Mouse (Mus musculus) intestine, embryonic 14.5 days (tissue): ENCODE results near the gene Mcm3. TPM values are rescaled to one million over a fixed set of nuclear protein-coding genes. Genes with fewer than 3 reads are reported as not detected.

Source experiments
- ATAC-seq: fragments of 200-750 bp; cut with Nextera tagmentation; replicated peaks from 2 replicates; pipeline ENCODE4 v1.8.0; 2017; ENCODE audit warnings: low read depth, moderate number of reproducible peaks, moderate TSS enrichment, moderate library complexity; ENCODE audit not compliant: low FRiP score, low TSS enrichment
- DNase-seq: peaks from one replicate; pipeline ENCODE4 v3.0.0-alpha.2; 2018; ENCODE audit warnings: low spot score
- H3K27ac ChIP-seq: fragments of 300-500 bp; sonication (generic); 2 replicates; pipeline ENCODE4 v1.5.1; 2014; ENCODE audit warnings: low read depth, mild to moderate bottlenecking, control low read depth
- H3K27me3 ChIP-seq: fragments of 300-500 bp; sonication (generic); replicated peaks from 2 replicates; pipeline ENCODE4 v1.6.1; 2014; ENCODE audit warnings: low read length, control low read depth; ENCODE audit not compliant: control insufficient read depth, insufficient read depth
- H3K36me3 ChIP-seq: fragments of 300-500 bp; sonication (generic); 2 replicates; pipeline ENCODE4 v1.6.1; 2014; ENCODE audit warnings: low read length, control low read depth; ENCODE audit not compliant: control insufficient read depth, insufficient read depth
- H3K4me1 ChIP-seq: fragments of 300-500 bp; sonication (generic); replicated peaks from 2 replicates; pipeline ENCODE4 v1.6.1; 2014; ENCODE audit warnings: low read length, control low read depth, mixed read lengths; ENCODE audit not compliant: control insufficient read depth, insufficient read depth
- H3K4me2 ChIP-seq: fragments of 300-500 bp; sonication (generic); 2 replicates; pipeline ENCODE4 v1.6.1; 2014; ENCODE audit warnings: low read length
- H3K4me3 ChIP-seq: fragments of 300-500 bp; sonication (generic); 2 replicates; pipeline ENCODE4 v1.5.1; 2014; ENCODE audit warnings: low read depth, low read length, control low read depth, mixed read lengths
- H3K9ac ChIP-seq: fragments of 300-500 bp; sonication (generic); 2 replicates; pipeline ENCODE4 v1.6.1; 2014; ENCODE audit warnings: mild to moderate bottlenecking, low read length
- H3K9me3 ChIP-seq: fragments of 300-500 bp; sonication (generic); 2 replicates; pipeline ENCODE4 v1.6.1; 2016; ENCODE audit warnings: low read length, control low read depth; ENCODE audit not compliant: control insufficient read depth
- WGBS: fragments of 180-500 bp; shearing (Covaris S2); extraction: QIAGEN DNeasy Blood & Tissue Kit; methylation state at CpG from one replicate; pipeline ENCODE4 v1.1.7; 2014; 5-methylcytosine and 5-hydroxymethylcytosine counted together
- polyA plus RNA-seq: library from polyadenylated mRNA; unstranded; fragments of >200 nt; fragmentation: Nextera tagmentation; extraction: Ambion mirVana; gene quantifications from 2 replicates; pipeline ENCODE4 v1.2.1, GENCODE M21; 2014

Gene Mcm3
- polyA plus RNA-seq, 1 experiment from 2014 or later: 158 TPM

DNA sequence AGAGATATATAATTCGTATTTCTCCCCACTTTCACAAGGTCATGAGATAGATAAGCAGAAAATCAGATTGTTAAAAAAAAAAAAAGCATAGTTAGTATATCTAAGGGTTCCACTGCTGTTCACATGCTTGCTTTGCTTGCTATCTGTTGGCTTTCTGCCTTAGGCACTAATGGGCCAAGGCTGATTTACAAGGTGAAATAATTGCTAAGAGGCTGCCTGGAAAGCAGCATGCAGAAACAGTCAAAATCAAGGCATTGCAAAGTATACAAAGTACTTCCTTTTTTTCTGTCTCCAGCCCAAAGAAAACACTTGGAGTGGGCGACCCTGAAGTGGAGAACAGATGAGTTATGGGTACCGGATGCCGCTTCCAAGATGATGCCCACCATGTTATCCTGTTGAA lies 847 bp upstream of the Mcm3 start:
- H3K27me3 ChIP-seq: no peaks in the 10 kb centered on the region
- no peaks in the 10 kb centered on the region; the same call in 1 of the 2 replicates for H3K4me1 ChIP-seq
- 84% methylated on average over 4 of the region's 4 CpGs for WGBS
- H3K27ac ChIP-seq: no peak overlapping the region
- H3K9me3 ChIP-seq: no peaks in the 10 kb centered on the region
- H3K9ac ChIP-seq: no peak overlapping the region
- no peak overlapping the region for H3K4me2 ChIP-seq
- H3K36me3 ChIP-seq: peaks cover 21% of the 10 kb centered on the region
- no peak for DNase-seq
- ATAC-seq: no peak
- H3K4me3 ChIP-seq: no peak overlapping the region

GRCm38 (mm10) chr1:20817596-20817995 lies 2.5 kb downstream of the Mcm3 start:
- ATAC-seq: no peak
- 91% methylated on average over 12 of the region's 12 CpGs for WGBS
- H3K36me3 ChIP-seq: peaks cover 55% of the 10 kb centered on the region

DNA sequence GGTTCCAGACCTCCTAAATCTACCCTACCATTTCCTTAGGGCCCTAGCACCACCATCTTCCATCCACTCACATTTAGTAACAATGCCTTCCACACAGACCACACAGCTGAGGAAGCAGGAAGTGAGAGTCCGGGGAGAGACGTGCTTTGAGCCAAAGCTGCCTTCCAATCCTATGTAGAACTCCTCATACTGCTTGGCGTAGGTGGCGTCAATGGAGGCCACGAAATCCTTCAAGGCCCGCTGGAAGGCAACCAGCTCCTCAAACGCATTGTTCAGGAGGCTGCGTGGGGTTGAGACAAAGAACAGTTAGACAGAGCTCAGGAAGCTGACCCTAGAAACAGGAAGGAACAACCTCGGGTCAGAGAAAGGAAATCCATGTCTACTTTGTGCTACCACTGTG lies 2.9 kb downstream of the Mcm3 start:
- Histone ChIP-seq H3K4me3 (no peak overlapping the region), H3K36me3 (peaks cover 59% of the 10 kb centered on the region), H3K4me2 (no peak overlapping the region), H3K9ac (no peak overlapping the region), H3K4me1 (no peaks in the 10 kb centered on the region; the same call in 1 of the 2 replicates), H3K9me3 (no peaks in the 10 kb centered on the region), H3K27me3 (no peaks in the 10 kb centered on the region), H3K27ac (no peak overlapping the region)
- no peak for ATAC-seq
- 87% methylated on average over 9 of the region's 9 CpGs for WGBS
- DNase-seq: no peak

More at GRCm38 (mm10) chr1:20817596-20817995, 2.5 kb downstream of the Mcm3 start:
- Histone ChIP-seq H3K27me3 (no peaks in the 10 kb centered on the region), H3K9ac (no peak overlapping the region), H3K4me2 (no peak overlapping the region), H3K9me3 (no peaks in the 10 kb centered on the region), H3K4me3 (no peak overlapping the region), H3K27ac (no peak overlapping the region), H3K4me1 (no peaks in the 10 kb centered on the region; the same call in 1 of the 2 replicates)
- DNase-seq: no peak

DNA sequence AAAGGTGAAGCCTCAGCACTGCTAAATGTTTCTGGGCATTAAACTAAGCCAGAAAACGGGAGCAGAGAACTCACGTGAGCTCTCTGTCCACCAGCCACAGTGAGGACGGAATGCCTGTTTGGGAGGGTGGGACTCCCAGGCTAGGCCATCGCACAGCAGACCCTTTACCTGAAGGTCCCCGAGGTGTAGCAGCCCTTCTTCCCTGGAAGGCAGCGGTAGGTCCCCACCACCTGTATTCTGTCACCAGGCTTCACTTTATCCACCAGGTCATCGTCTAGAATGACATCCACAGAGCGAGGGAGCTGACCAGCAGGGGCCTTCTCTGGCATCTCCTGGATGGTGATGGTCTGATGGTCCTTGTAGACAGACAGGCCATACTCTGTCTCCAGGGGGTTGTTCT lies 5.6 kb downstream of the Mcm3 start:
- Histone ChIP-seq H3K27ac (no peak overlapping the region), H3K27me3 (no peaks in the 10 kb centered on the region), H3K36me3 (peaks cover 85% of the 10 kb centered on the region), H3K4me3 (no peak overlapping the region), H3K9me3 (no peaks in the 10 kb centered on the region), H3K4me1 (no peaks in the 10 kb centered on the region; the same call in 1 of the 2 replicates), H3K9ac (no peak overlapping the region), H3K4me2 (no peak overlapping the region)
- DNase-seq (no peak), ATAC-seq (no peak)
- 88% methylated on average over 8 of the region's 8 CpGs for WGBS

DNA sequence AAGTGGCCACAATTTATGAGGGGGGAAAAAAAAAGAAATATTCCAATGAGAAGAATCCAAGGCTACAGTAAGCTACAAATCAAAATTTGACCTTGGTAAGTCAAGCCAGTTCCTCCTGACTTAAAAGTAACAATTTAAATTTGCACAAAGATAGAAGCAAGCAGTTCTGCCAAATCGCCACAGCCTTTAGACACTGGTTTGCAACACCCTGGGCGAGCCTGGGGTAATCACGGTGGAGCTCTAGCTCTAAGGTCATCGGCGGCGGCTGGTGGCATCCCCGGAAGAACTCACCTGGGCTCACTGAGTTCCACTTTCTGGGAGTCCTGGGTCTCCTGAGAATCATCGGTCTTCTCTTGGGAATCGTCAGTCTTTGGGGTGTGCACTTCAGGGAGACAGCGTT lies 15.6 kb downstream of the Mcm3 start:
- Histone ChIP-seq H3K27me3 (no peaks in the 10 kb centered on the region), H3K9me3 (no peaks in the 10 kb centered on the region), H3K9ac (no peak overlapping the region), H3K27ac (no peak overlapping the region), H3K4me2 (no peak overlapping the region), H3K4me3 (no peak overlapping the region), H3K4me1 (no peaks in the 10 kb centered on the region), H3K36me3 (peaks cover 96% of the 10 kb centered on the region)
- DNase-seq: no peak
- no peak for ATAC-seq
- WGBS: 92% methylated on average over 10 of the region's 10 CpGs

DNA sequence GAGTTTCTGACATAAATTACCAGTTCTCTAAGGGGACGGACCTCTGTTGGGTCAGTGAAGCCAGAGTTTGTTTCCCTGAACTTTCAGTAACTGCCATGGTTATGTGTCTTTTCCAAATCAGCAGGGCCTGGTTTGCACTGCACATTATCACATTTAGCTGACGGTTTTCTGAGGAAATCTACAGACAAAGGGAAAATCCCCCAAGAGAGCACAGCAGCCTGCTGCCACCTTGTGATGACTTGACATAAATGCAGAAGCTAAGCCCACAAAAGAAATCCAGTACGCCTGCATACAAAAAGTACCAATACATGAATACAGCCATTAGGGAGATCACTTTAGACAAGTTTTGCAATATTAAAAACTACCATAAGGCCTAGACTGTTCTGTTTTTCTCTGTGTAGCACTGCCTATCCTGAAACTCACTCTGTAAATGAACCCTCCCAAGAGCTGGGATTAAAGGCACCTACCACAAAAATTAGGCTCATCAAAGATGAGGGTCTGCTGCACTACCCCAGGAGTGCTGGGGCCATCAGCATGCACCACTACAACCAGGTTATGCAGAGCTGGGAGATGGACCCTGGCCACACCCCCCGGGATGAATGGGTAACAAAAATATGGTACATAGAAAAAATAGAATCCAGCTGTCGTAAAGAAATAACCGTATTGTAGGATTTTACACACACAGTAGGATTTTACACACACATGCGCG lies 18.3 kb downstream of the Mcm3 start:
- Histone ChIP-seq H3K36me3 (peaks cover 79% of the 10 kb centered on the region), H3K4me2 (no peak overlapping the region), H3K27me3 (no peaks in the 10 kb centered on the region), H3K4me3 (no peak overlapping the region), H3K27ac (no peak overlapping the region), H3K9ac (no peak overlapping the region), H3K4me1 (no peaks in the 10 kb centered on the region), H3K9me3 (no peaks in the 10 kb centered on the region)
- 77% methylated on average over 8 of the region's 8 CpGs for WGBS
- ATAC-seq (no peak), DNase-seq (no peak)

GRCm38 (mm10) chr1:20801275-20801674 lies 18.8 kb downstream of the Mcm3 start:
- no peaks in the 10 kb centered on the region for H3K27me3 ChIP-seq
- peaks cover 73% of the 10 kb centered on the region for H3K36me3 ChIP-seq
- no peak overlapping the region for H3K4me2 ChIP-seq
- no peak for DNase-seq
- no peaks in the 10 kb centered on the region for H3K4me1 ChIP-seq
- WGBS: 98% methylated on average over 2 of the region's 2 CpGs
- H3K27ac ChIP-seq: no peak overlapping the region
- H3K4me3 ChIP-seq: no peak overlapping the region
- ATAC-seq: no peak
- no peak overlapping the region for H3K9ac ChIP-seq
- H3K9me3 ChIP-seq: no peaks in the 10 kb centered on the region

DNA sequence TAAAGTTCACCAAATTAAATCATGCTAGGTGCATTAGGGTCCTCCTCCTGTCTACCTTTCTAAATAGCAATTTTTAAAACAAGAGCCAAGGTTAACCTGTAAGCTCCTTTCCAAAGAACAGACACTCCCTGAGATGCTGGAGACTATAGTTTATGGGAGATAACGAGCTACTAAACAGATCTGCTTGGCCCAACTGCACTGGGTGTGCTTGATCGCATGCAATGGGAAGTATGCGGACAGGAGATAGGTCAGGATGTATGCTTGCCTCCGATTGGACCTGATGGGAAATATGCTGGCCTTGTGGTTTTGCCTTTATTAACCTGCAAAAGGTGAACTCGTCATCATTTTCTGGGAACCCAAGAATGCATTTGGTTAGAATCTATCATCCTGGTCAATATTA lies 24.9 kb downstream of the Mcm3 start:
- H3K27ac ChIP-seq: no peak overlapping the region
- H3K9me3 ChIP-seq: no peaks in the 10 kb centered on the region
- H3K9ac ChIP-seq: no peak overlapping the region
- no peaks in the 10 kb centered on the region for H3K4me1 ChIP-seq
- no peak overlapping the region for H3K4me2 ChIP-seq
- H3K4me3 ChIP-seq: no peak overlapping the region
- H3K27me3 ChIP-seq: no peaks in the 10 kb centered on the region
- peaks cover 14% of the 10 kb centered on the region for H3K36me3 ChIP-seq
- ATAC-seq: no peak
- DNase-seq: no peak
- WGBS: 91% methylated on average over 5 of the region's 5 CpGs

GRCm38 (mm10) chr1:20794760-20795159 lies 25.4 kb downstream of the Mcm3 start:
- Histone ChIP-seq H3K36me3 (peaks cover 12% of the 10 kb centered on the region), H3K4me3 (no peak overlapping the region), H3K27ac (no peak overlapping the region), H3K4me2 (no peak overlapping the region), H3K9ac (no peak overlapping the region), H3K9me3 (no peaks in the 10 kb centered on the region), H3K4me1 (no peaks in the 10 kb centered on the region), H3K27me3 (no peaks in the 10 kb centered on the region)
- DNase-seq (no peak), ATAC-seq (no peak)
- 96% methylated on average over 4 of the region's 4 CpGs for WGBS
